Mouse (Mus musculus) neutrophil, adult 5-6 weeks (primary cell): ENCODE data around the gene Hadh. TPM values are rescaled to one million over a fixed set of nuclear protein-coding genes. Genes with fewer than 3 reads are reported as not detected.
A peak's percentile ranks its signal among the peaks of the same experiment; 100 is the strongest.

ENCODE experiments used
- ATAC-seq: fragments of 151-379, 151-347 bp; 2 replicates; pipeline ENCODE4 v1.8.0; 2017; ENCODE audit warnings: mild to moderate bottlenecking, moderate TSS enrichment; ENCODE audit not compliant: insufficient number of reproducible peaks, poor library complexity, low FRiP score, severe bottlenecking; ENCODE audit errors: extremely low read depth
- total RNA-seq: library from RNA; stranded (forward); fragments of 200-1000 nt; gene quantifications from 2 replicates; pipeline ENCODE4 v1.2.3, GENCODE M21; 2017

Gene Hadh
- total RNA-seq, 1 experiment from 2014 or later: 22.2 TPM

DNA sequence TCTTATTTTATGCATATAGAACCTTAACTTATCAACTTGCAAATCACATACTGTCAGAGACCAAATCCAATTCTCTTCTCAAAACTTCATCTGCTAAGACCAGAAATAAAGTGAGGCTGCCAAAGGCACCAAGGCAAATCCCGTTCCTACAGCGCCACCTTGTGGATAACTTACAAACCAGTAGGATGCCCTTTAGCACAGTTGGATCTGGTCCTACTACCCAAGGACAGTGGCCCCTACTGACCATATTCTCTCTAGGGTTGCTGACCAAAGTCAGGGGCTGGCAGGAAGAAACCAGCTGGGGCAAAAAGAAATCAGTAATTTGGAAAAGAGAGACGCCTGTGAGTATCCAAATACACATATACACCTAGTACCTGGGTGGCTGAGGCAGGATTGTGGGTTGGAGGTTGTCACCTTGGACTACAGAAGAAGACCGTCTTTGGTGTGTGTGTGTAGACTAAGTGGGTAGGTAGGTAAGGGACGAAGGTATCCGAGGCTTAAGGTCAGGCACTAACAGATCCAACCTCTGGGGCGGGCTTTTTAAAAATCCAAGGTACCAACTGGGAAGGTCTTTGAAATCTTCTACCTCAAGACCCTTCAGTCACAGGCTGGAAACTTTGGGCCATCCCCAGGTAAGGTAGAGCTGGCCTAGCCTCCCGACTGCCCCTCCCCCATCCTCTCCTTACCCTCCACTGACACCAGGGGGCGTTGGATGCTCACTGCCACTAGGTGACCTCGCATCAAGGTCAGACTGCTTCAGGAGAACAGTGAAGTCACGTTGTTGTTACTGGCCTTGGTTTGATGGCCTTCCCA lies 25.9 kb downstream of the Hadh start:
- peak; percentile 37; the same call in 1 of the 2 replicates for ATAC-seq

DNA sequence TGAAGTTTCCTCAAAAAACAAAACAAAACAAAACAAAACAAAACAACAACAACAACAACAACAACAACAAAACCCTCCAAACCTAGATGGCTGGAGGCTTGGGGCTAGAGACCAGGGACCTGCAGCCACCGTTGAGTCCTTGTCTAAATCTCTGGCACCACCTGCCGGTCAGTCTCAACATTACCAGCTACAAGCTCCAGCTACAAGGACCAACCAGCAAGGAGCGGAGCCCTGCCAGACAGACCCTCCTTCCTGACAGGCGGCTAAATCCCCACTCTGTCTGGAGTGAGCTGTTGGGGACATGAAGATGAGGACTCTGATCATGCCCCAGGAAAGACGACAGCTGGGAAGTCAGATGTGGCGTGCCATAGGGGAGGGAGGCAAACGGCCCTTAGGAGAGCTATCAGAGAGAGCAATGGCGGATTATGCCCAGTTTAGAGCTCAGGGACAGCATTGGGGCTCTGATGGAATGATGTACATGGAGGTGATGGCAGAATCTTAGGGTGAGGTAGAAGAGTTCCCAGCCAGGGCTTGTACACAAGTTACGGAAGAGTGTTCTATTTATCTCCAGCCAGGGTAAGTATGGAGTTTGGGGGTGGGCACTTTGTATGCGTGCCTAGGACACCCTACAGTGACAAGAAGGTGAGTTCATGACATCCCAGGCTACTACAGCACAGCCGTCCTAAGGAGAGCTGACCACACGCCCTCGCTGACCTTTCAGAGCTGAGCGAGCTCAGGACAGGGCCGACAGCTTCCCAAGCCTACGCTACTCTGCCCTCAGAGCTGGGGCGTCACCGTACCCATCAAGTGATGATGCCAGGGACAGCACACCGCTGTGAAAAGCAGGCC lies 33.9 kb downstream of the Hadh start:
- ATAC-seq: peak; percentile 58; the same call in 1 of the 2 replicates

DNA sequence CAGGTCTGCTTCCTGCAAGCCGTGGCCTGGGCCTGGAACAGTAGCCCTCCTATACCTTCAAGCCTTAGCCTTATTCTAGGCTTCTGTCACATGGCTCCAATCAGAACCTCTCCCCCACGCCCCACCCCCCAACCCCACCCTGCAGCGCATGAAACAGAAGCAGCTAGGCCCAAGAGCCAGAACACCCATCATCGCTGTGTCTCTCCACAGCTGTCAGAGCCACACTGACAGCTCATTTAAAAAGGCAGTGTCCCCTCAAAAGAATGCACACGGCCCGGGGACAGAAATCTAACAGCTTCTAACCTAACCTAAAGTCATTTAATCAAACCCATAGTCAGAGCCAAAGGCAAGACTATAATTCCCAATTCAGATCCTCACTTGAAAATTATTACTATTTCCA lies 34.8 kb downstream of the Hadh start:
- no peak for ATAC-seq

DNA sequence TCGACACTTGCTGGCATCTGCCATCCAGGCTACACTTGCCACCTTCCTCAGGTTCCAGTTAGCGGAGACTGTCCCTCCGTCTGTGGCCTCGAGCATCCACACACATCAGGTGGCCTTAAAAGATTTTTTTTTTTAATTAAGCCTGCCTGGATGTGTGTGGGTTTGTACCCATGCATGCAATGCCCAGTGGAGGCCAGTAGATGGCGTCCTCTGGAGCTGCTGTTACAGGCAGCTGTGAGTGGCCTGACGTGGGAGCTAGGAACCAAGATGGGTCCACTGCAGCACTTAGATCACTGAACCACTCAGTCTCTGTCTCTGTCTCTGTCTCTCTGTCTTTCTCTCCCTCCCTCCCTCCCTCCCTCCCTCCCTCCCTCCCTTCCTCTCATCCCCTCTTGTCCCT lies 43.8 kb downstream of the Hadh start:
- ATAC-seq: no peak; the same call in 1 of the 2 replicates

DNA sequence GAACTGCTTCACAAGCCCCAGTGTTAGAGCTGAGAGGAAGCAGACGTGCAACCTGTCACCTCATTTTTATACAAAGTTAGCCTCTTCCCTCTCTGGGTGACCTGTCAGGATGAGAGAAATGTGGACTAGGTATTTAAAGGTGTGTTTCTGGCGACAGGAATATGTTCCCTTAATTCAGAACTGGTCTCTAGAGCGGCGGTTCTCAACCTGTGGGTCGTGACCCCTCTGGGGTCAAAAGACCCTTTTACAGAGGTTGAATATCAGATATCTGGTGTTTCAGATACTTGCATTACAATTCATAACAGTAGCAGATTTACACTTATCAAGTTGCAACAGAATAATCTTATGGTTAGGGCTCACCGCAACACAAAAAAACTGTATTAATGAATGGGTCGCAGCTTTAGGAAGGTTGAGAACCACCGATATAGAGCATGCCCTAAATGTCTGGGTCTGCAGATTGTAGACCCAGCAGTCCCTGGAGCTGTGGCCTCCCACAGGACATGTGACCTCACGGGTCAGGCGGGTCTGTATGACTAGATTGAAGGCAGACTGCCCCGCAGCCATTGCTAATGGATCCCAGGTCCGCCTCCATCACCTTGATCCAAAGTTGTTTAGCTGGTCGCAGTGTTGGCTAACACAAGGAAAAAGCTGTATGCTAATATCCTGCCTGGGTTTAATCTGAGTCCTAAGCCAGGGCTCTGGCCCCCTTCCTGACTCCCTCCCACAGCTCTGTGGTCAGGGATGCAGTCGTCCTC lies 53.1 kb downstream of the Hadh start:
- ATAC-seq: no peak

DNA sequence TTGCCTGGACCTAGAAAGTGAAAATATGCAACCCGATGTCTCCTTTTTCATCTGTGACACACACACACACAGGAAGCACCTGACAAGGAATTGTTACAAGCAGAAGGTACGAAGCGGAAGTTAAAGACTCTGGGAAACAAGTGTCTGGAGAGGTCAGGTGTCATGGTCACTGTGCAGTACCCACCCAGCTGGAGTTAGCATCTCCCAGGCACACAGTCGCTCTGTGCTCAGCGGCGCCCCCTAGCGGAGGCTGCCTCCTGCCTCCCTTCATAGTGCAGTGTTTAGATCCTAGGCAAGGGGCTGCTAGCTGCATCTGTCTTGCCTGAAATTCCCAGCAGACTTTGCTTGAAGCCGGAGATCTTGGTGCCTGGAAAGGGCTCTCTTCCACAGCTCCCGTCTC lies 57.1 kb downstream of the Hadh start:
- 0 out of 2 replicates have a peak, but pooled peaks have one; percentile 39 for ATAC-seq

DNA sequence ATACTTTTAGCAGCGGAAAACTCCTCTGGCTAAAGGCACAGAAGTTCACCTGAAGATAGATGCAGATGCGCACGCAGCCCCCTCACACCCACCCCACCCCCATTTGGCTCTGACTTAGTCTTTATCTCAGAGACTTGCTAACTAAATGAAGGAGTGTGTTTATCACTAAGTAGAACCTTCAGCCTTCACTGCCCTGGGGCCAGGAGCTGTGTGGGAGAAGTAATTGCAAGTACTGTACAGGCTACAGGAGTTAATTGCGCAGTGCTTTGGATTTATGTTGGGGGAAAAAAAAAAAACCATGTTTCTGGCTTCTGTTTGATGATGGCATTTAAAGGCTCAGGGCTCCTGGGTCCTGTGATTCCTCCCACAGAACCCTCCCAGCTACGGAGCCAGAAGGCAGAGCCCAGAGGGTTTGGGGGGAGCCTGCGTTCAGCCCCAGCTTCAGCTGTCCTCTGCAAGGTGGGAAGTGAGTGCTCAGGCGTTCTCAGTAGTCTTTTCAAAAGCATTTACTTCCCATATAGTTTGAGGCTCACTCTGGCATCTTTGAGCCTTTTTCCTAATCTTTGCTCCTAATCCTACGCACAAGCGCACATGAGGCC lies 57.7 kb downstream of the Hadh start:
- ATAC-seq: no peak

DNA sequence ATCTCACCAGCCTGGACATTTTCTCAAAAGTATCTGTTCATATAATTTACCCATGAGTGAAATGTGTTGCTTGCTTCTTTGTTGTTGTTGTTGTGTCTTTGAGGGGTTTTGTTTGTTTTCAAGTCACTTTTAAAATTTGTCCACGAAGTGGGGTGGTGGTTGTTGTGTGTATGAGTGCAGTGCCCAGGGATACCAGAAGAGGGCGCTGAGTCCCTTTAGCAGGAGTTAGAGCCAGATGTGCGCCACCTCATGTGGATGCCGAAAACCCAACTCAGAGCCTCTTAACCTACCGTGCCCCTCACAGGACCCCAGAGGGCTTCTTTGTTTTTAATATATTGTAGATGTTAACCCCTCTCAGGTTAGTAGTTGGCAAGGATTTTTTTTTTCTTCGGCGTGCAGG lies 59.7 kb downstream of the Hadh start:
- ATAC-seq: no peak

DNA sequence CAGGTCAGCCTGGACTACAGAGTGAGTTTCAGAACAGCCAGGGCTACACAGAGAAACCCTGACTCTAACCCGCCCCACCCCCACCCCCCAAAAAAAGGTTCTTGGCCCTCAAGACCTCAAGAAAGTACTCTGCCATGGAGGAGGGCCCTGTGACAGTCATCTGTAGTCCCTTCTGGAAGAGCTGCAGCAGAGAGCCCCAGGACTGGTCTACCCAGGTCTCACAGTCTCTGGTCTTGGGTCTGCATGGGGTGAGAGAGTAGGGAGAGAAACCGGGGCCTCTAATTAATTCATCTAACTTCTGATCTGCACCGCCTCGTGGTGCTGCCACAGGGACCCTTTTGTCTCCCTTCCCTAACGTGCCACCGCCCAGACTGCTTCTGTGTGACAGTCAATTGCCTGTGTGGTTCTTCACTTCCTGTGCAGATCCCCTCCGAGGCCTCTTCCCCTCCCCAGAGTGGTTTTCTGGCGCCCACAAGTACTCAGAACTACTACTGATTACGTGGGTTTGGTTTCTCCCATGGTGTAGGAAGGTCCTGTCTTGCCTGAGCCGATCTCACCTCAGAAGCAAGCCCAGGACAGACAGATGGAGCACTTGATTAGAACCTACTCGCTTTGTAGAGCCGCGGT lies 63.5 kb downstream of the Hadh start:
- ATAC-seq: peak; percentile 76

DNA sequence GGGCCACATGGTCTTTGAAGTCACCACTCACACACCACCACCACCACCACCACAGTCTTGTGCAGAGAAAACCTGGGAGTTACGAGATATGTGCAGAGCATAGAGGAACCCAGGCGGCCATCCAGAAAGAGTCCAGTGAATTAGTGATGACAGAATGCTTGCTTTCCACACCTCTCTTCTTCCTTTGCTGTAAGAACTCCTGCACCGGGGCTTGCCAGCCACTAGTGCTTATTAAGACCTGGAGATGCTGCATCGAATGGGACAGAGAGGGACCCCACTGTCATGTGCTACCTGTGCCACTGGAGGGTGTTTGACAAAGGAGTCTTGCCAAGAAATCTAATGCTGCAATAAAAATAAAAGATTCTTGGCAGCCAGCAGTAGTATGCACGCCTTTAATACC lies 64.1 kb downstream of the Hadh start:
- ATAC-seq: no peak

DNA sequence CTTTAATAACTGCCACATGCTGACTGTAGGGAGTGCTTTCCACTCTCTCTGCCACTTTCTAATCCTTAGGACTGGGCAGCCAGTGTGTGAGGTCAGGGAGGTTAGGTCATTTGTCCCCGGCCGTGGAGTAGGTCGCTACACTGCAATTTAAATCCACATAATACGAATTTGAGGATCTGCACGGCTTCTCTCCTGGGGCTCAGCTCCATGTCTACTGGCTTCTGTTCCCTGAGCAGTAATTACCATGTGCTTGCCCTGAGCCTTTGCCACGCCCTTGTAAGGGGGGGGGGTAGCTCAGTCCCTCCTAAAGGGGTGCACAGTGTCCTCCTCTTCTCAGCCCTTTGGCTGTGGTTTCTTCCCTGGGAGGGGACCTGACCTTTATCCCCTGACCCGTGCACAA lies 69.6 kb downstream of the Hadh start:
- no peak for ATAC-seq

DNA sequence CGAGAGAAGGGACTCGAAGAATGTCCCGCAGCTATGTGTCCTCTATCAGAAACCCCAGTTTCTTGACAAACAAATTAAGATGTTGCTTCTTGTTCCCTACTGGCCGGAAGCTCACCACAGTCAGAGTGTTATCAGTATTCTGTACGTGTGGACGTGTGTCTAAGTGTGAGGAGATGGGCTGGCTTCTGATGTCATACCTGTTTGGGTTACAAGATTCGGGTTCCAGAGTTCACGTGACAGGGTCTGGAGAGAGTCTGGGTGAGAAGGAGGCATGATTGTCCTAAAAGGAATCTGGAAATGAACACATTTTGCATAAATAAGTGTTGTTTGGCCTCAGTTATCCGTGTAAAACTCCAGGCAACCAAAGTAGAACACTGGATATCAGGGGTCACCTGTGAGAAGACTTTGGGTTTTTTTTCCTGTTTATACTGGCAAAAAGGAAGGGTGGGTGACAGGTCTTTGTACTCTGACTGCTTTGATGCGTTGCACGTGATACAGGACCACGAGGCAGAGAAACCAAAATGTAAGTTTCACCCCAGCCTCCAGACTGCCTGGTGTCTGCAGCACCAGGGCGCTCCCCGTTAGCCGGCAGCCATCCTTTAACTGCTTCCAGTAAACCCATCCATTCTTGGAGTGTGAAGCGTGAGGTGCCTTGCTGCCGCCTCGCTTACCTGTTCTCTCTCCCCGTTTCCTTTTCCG lies 72.2 kb downstream of the Hadh start:
- ATAC-seq: 0 out of 2 replicates have a peak, but pooled peaks have one; percentile 16

DNA sequence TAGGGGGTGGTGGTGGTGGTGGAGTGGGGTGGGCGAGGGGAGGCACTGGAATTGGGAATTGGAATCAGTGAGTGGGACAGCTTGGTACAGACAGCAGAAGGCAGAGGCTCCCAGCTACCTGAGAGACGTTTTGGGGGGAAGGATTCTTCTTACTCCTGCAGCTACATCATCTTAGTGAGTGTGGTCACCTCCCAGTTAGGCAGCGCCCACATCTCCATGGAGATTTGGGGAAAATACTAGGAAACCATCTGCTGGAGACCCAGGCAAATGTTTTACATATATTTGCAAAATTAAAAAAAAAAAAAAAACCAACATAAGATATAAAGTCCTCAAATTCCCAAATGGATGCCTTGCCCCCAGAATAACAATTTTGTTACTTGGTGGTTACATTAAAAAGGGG lies 72.9 kb downstream of the Hadh start:
- no peak for ATAC-seq

DNA sequence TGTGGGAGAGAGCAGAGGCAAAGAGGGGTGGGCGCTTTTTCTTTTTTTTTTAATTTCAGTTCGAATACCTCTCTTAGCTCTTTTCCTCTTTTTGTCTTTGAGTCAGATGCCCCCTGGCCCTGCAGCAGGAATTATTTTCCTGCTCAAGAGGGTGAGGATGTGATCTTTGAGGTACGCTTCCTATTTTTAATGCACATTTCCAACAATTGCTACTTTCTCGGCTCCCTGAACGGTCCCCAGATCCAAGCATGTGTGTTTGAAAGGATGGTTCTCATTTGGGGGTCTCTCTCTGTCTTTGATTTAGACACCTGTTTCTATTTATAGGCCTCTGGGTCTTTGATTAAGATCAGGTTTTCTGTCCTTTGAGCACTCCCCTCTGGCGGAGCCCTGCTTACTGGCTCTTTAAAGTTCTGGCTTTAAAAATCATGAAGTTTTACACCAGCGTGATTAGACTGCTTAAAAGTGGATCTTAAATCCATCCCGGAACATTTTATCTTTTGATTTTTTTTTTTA lies 75.3 kb downstream of the Hadh start:
- no peak for ATAC-seq

DNA sequence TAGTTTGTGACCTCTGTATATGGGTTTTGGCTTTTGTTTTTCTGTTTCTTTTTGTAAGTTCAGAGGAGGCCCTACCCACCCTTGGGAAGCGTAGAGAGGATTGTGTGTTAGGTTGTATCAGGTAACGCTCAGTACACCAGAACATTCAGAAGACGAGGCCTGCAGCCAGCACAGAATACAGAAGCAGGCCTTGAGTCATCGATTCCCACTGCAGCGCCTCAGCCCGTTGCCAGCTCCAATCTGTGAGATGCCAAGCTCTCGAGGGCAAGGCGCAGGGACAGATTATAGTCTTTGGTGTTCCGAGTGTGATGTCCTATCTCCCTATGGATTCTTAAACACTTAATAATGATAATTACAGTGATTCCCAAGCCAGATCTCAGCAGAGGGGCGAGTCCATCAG lies 75.9 kb downstream of the Hadh start:
- no peak for ATAC-seq

DNA sequence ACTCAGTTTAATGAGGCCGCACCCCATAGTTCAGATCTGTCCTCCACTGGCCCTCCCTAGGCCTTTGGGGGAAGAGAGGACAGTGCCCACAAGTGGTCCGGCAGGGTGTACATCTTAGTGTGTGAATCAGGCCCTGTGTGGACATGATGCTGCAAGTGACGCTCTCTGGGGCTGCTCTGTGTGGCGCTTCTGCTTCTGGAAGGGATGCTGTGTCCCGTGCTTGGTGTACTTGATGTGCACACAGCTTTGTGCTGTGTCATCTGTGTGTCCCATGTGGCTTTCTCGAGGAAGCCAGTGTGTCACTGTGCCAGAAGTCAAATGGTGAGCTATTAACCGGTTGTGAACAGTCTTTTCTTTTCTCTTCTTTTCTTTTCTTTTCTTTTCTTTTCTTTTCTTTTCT lies 80.4 kb downstream of the Hadh start:
- no peak for ATAC-seq

DNA sequence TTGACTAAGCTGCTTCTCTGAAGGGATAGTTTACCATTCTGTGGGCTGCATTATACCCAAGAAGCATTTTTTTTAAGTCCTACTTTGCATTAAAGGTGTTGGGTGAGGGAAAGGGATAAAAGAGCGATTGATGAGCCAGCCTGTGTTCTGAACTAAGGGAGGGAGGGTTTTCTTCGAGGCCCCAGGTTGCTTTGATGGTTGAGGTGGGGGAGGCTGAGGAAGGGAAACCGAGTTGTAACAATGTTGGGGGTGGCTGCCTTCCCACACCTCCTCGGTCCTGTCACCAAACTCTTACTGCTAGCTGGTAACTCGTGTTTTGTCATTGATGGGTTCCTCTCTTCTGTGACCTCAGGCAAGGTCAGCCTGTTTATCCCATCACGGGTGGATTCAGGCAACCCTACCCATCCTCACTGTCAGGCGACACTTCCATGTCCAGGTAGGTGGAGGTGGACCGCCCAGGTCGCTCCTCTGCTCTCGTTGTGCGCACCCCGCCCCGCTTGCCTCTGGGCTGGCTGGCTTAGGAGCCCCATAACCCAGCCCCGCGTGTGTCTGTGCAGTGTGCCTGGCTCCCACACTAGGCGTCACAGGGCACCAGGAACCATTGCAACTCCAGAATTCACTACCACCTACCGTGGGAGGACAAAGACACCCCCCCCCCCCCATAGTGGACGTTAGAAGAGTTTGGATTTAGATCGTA lies 81.1 kb downstream of the Hadh start:
- no peak for ATAC-seq
